Mouse (Mus musculus) c-Kit-positive CD71-negative TER-119-negative erythroid progenitor cells, embryonic 14.5 days (primary cell): Measurements from ENCODE around the gene Tprg.

Experiments
- DNase-seq: peaks from one replicate; pipeline ENCODE4 v3.0.0-alpha.2; 2013; ENCODE audit warnings: low read depth

Gene Tprg

DNA sequence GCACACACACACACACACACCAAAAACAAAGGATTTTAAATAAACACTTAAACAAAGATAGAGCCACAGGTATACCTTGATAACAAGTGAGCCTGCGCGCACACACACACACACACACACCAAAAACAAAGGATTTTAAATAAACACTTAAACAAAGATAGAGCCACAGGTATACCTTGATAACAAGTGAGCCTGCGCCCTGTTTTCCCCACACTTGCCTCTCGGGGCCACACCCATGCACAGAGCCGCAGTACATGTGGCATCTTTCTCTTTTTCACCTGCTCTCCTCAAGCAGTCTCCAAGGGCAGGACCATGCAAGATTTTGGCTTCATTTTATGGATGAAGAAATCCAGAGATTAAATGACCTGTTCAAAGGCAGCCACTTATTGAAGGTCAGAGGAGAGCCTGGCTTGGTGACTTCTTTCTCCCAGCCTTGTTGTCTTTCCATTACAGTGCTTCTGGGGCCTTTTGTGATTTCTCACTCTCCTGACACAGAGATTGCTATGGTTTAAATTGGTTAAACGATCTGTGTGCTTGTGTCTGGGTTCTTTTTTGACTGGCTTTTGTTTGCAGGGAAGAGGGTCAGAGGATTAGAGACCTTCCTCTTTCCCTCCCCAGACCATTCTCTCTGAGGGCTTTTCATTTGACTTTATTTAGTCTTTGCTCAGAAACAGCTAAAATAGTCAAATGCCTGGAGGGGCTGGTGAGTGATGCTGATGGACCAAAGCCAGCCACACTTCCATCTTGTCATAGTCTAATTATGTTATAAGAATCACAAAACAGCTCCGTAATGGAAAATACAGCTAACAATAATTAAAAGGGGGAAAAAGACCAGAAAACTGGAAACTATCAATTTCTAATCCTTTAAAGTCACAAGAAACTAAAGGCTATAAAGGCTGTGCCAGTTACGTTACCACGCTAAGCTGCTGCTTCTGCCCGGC, 46.9 kb downstream of the Tprg start:
- no peak for DNase-seq

DNA sequence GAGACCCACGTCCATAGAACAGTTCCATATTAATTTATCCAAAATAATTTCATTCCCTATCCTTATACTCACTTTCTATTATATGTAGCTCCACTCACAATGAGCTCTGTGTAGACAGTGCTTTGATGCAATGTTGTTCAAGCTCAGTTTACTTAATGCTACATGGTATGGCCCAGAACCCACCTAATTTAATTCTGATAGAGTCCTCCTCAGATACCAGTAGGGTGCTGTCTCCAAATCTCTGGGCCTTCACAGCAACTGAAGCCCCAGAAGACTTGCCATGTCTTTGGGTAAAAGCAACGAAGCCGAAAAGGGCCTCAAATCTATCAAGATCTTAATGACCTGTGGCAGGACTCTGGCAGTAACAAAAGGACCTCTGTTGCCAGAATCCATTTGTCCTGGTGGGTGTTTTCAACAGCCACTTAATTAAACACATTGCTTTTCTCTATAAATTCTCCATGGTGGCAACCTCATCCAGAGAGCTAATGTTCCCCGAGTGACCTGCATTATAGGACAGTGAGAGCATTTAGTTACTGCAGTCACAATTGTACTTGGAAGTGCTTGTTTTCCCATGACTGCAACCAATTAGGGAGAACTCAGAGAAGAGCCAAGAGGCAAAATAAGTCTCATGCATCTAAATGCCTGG, 48.6 kb downstream of the Tprg start:
- no peak for DNase-seq

DNA sequence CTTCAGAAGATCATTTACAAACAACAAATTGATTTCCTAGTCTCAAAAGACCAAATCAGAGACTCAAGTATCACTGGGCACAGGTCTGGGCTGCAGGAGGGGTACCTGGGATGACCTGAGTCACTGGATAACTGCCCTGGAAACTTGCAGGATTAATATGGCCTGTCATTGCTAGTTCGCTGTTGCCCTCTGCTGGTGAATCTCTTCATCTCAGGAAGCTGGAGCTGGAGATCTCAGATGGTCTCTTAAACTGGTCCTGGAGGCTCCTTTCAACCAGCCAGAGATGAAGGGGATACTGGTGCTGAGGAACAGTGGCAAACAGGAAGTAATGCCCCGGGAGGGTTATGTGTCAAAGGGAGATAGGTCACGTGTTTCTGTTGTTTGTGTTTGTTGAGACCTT, 63.0 kb downstream of the Tprg start:
- DNase-seq: peak; percentile 17

DNA sequence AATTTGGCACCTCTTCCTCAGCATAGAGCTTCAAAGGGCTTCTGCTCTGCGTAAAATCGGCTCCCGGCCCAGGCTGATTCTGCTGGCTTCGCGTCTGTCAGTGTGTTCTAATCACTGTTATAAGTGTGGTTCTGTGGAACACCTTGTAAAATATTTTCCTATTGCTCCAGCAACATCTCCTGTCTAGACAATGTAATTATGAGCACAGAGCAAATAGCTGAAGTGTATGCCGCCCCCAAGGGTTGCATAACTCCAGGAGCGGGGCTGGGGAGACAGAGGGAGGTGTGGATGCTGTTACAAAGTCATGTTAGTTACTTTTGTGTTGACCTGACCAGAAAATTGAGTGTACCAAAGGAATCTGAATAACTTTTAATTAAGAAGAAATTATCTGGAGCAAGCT, 81.2 kb downstream of the Tprg start:
- DNase-seq: no peak

DNA sequence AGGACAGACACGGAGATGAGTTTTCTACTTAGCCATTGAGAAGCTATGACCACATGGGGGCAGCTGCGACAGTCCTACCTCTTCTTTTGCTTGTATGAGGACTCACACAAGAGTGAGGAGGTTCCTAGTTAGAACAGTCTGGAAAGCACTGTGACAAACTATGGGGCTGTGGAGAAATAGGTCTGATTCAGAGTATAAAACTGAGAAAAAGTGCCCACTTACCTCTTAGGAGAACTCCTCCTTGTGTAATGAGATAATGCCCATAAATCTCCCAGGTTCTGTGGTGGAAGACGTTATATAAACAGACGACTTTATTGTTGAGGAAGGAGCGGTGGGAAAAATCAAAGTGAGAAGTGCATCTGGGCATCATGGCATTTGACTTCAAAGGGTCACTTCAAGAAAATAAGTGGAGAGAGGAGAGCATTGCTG, 83.4 kb downstream of the Tprg start:
- no peak for DNase-seq

DNA sequence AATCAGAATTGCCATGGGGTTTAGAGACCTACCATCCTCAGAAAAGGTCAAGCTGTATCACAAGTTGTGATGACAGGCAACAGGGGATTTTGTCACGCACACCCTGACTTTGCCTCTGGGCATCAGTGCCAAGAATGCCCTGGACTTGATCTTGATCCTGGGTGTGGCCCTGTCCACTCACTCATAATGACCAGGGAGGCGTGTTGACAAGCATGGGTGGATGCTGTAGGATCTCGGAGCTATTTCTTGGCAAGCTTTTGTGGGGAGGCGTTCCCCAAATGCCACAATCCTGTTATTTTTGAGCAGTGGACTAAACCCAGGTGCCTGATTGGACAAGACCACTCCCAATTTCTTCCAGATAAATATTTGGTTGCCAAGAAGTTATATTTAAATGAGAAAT, 87.5 kb downstream of the Tprg start:
- no peak for DNase-seq

DNA sequence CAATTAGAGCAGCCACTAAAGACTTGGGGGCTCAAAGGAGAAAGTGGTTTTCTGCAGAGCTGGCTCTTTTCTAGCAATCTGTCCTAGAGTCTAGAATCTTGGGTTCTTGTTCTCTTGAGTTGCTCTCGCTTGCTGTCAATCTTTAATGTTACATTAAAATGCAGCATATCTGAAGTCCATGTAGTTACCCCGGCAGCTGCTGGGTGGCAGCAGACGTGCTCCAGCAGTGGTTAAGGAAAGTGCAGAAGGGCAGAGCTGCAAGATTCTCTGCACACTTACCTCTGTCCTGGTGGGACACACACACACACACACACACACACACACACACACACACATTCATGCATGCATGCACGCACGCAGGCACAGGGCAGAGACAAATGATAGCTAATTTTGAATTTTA, 88.2 kb downstream of the Tprg start:
- DNase-seq: no peak

DNA sequence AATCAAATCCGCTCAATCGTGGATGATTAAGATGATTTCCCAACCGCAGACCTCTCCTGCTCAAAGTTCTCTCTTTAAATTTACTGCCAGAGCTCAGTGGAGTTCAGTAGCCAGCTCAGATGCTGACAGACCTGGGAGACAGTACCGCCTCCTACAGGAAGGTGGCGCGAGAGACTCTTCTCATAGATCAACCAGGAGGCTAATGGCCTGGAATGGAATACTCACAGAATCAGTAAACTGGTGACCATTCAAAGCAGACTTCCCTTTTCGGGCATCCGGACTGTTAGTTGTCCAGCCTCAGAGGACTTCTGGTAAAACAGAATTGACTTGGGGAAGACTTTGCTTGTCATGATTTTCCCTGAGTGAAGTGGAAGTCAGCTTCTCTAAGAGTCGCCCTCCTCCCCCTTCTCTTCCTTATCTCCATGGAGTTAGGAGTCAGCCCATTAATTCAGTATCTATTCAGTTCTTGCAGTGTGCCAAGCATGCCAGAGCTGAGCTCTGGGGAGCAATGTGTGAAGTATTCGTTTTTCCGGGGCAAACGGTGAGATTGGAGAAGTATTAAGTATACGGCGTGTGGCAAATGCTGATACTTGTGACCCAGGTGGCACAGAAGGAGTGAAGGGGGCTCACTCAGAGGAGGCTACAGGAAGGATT, 90.2 kb downstream of the Tprg start:
- peak; percentile 30 for DNase-seq

DNA sequence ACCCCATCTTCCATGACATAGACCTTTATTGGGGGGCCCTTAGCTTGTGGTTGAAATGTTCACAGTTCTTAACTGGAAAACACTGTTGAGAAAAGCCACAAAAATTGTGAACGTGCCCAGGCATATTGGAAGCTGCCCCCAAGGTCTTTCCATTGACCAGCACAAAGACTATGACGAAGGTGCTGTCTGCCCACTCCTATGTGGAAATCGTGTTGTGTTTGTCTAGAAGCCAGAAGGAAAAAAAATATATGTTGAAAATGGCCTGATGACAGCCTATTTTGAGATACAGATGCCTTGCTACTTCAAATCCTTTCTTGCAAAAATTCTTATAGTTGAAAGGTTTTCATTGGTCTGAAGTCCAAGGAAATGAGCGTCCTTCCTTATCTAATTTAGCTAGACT, 91.1 kb downstream of the Tprg start:
- DNase-seq: no peak

DNA sequence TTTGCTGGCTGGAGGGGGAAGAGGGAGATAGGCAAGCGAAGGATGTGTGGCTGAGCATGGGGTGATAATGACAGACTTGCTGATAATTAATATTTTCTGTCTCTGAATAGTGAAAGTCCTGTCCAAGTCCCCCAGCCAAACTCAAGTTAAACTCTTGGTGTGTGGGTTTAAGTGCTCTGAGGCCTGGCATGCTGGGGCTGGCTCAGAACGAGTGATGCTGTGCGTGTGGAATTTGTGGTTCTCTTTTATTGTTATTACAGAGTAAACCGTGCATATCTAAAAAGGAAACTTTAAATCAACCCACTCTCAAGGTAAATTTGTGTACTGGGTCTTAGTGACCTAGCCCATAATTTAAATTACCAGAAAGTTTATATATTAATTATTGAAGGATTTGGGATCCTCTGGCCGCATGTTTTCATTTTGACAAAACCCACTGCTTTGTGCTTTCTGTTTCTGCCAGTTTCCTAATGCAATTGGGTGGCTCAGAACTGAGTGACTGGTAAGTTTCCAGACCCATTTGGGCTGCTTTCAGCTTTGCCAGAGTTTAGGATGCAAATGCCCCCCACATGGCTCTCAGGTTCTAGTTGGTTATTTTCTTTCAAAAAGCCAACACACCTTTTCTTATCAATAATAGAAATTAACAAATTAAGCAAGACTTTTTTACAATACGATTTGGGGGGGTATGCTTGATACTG, 99.0 kb downstream of the Tprg start:
- no peak for DNase-seq

DNA sequence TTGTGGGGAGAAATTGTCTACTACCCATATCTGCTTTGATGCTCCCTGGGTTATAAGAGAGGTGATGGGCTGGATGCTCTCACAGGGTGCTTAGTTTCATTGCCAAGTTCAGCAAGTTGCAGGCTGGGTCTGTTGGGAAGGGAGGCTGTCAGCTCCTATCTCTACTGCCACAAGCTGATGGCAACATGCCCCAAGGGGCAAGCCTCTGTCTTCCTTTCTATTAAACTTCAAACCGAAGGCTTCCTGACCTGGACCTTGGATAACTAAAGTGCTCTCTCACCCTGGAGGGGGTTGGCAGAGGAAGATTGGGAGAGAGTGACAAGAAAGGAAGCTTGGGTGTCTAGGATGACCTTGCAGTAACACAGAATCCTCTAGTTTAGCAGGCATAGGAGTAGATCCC, 108.1 kb downstream of the Tprg start:
- DNase-seq: no peak

DNA sequence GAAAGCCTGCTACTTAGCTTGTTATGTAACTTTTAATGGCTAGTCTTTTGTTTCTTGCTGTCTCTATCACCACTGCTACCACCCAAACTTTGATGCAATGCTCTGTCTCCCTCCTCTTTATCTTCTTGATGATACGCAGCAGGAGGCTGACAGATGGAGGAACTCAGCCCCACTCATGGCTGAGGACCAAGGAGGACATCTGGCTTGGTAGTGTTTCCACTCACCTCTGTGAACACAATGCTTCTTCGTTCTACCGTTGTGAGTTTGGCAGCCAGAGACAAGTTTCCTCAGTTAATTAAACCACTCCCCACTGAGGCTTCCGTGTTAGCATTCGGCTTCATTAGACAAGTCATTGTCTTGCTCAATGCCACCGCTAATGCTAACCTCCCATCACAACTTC, 117.5 kb downstream of the Tprg start:
- DNase-seq: no peak

DNA sequence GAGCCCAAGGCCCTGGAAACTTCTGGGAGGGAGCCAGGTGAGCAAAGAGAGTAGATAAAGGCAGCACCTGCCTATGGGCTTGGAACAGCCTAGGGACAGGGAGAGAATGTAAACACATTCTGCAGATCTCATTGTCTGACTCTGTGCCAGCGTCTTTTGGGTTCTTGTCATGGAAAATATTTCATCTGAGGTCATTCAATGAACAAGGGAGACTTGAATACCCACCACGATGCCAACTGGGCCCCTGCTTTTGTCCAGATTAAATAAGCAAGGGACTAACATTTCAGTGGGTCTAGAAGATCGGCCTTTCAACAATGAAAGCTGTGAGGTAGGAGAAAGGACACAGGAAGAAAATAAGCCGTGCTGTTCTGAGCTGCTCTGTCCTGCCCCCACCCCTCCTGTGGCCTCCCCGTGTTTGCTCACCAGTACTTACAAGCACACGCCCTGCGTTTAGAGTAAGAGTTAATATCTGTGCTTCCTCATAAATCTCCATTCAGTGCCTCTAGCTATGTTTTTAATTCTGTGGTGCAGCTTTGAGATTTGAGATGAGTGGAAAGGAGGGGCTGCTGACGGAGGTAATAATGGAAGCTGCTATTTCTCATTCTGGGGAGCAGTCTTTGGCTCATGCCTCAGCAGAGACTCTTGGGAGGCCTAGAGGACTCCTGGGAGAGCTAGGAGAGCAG, 120.7 kb downstream of the Tprg start:
- no peak for DNase-seq

DNA sequence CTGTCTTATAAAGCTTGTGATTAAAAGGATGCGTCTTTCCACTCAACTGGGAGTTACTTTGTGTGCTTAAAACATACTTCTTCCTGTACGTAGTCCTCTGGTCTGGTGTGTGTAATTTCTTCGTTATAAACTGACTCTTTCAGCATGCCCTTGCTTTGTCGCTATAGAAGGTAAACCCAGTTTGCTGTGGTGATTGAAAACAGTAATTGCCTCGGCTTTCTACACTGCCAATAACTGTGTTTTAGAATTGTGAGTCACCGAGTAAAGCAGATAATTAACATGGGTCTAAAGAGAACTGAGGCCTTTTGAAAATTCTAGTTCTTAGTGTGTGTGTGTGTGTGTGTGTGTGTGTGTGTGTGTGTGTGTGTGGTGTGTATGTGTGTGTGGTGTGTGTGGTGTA, 121.4 kb downstream of the Tprg start:
- no peak for DNase-seq

DNA sequence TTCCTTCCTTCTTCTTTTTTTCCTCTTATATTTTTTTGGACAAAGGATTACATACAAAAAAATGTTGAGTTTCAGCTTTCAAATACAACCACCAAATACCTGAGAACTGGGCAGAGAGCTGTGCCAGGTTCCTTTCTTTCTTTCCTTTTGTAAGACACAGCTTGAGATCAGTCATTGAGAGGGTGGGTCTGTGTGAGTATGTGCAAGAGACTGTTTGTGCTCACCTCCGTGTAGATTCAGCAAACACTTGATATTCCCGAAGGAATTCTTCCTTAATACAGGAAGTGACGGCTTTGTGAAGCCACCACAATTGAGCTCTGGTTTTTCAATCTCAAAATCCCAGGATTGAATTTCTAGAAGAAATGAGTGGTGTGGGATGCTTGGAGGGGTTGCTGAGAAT, 124.7 kb downstream of the Tprg start:
- DNase-seq: no peak

DNA sequence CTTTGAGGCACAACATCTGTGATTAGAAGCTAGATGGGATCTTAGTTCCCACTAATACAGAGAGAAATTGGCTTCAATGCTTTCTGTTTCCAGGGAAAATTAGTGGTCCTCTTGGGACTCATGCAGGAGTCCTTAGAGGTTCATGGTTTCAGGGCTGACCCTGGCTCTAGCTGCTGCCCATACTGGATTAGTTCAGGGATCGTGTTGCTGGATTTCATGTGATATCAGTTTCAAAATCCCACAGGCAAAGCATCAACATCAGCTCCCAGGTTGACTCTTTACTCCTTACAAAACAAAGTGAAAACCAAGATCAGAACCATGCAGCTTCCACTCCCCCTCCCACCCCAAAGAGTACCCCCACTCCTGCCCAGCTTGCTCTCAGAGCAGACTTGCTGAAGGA, 127.3 kb downstream of the Tprg start:
- DNase-seq: no peak

DNA sequence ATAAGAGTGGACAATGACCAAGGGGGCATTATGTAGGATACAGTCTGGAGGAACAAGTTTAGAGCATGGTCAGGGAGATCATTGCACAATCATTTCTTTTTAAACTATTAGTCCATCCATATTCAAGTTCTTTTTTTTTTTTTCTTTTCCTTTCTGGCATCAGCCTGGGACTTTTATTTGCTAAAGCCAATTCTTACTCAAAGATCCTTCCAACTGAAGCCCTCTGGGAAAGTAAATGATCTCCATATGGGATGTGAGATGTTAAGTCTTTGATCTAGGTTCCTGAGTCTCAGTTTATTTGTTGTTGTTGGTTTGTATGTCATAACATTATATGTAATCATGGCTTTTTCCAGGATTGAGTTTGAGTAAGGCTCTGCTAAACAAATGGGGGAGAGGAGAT, 128.6 kb downstream of the Tprg start:
- DNase-seq: no peak

DNA sequence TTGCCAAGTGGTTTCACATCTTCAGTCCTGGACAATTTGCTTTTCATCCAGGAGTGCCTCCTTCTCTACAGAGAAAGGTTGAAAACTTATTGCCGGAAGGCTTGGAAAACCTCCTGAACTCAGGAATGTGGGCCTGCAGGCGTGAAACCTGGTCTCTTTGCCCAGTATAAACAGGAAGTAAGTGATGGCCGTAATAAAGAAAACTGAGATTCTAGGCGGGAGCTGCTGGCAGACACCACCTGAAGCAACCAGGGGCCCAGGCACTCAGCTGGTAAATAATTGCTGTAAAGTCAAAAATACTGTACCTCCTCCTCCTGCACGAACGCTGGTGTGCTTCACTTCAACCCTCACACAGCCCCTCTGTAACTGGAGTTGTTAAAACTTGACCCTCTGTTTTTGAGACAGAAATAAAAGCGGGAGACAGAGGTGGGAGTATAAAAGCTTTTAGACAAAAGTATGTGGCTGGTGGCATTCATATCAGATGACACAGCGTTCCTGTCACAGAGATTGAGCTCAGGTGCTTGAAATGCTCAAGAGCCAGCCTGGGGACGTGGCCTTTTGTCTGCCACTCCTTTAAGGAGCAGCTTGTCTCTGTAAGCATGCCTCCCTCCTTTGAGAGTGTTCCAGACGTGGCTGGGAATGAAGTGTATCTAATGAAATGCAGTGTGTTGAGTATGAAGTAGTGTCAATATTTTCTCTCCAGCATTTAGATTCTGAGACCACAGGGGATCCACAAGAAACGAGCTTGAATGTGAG, 131.4 kb downstream of the Tprg start:
- DNase-seq: no peak

DNA sequence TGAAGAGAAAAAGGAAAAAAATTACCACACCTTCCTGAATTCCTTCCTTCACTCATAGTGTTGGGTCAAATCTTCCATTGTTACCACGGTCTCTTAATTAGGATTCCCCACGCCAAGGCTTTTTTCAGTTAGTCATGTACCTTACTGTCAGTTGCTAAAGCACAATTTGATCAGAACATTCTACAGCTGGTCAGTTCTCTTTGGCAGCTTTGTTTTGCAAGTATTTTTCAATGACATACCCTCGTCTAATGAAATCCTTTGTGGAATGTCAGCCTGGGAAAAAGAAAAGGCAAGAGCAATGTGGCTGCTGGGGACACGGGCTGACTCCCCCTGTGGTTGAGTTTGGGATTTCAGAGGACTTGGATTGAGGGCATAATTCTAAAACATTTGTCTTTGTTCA, 136.4 kb downstream of the Tprg start:
- no peak for DNase-seq

DNA sequence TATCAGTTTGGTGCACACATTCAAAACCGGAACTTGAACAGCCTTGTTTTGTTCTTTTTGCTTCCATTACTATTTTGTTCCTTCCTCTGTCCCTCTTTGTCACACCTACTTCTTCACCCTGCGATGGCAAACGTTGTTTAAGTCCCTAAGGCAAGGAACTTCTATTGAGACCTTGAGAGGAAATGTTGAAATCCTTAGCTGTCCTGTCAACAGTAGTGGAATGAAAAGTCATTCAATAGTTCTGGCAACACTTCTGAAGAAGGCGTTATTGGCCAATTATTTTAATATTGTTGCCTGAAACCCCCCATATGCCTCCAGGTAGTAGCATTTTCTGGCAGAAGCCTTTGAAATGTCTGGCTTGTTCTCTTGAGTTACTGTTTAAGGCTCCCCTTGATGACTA, 137.4 kb downstream of the Tprg start:
- no peak for DNase-seq

DNA sequence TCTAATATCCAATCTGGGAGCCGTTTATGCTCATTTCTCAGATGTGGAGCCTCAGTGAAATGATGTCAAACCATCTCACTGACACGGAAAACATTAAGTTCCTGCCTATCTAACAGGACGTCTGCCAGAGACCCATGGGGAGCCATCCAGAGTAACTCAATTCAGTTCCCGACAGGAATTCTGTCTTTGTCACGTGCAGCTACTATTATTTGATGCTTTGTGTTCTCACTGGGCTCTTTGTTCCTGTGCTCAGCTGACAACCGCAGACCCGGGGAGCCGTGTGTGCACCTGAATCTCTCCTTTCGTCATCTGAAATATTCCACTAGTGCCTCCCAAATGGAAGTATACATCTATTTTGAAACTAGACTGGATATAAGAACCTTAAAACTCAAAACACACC, 138.3 kb downstream of the Tprg start:
- DNase-seq: no peak
